Mouse (Mus musculus) heart, postnatal 10 days (tissue): ENCODE results near the gene 4932411N23Rik. TPM values are rescaled to one million over a fixed set of nuclear protein-coding genes. Genes with fewer than 3 reads are reported as not detected.
"Not testable (repeated sequence)": the region's sequence is repeated elsewhere in the genome, so short reads cannot be mapped to it uniquely, and the experiment has no call there.

ENCODE experiments used
- DNase-seq, 2 experiments: peaks; one replicate each; pipeline ENCODE4 v3.0.0; 2021
- intact Hi-C: fragments of 180-260 bp; cut with DNase I; formaldehyde crosslinking; loops from one replicate; pipeline ENCODE4 v1.15.1; 2025
- total RNA-seq, 2 experiments: library from RNA; stranded (reverse); gene quantifications; 2 replicates each; pipeline ENCODE4 v1.2.3; 2021

Gene 4932411N23Rik
- not detected for total RNA-seq

DNA sequence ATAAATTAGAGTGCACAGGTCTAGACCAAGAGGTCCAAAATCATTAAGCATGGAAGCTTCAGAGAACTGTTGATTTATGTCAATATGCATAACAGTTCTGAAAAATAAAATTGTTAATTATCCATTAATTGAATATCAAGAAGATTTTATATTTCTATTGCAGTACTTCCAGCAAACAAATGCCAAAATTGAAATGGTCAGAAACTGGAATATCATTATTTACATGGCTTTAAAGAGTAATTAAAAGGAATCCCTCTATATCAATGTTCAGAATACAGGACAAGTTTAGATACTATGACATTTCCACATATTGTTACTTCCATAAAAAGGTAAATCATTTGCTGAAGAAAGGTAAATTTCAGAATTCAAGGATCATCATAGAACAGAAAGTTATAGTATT, at the start of gene 4932411N23Rik:
Gene 4932411N23Rik (minus strand): TSS at position 101 of the 400 bp plus-strand sequence.
- DNase-seq = no peak
- intact Hi-C loops = no loop called here

DNA sequence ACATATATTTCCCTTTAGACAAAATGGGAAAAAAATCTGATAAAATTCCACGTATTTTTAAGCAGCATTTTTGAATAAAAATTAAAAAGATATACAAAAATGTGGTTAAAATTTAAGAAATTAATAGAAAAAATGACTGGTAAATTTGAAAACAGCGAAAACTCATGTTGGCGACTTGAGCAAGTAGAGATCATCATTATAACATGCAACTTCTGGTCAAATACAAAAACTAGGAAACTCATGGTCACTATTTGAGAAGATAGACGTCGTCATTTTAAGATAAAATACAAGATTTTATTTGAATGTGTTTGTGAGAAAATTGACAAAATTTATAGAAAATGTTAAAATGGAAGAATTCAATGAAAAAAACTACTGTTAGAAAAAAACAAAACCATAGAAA, 35.8 kb downstream of the 4932411N23Rik start:
- intact Hi-C loops = no loop called here
- DNase-seq = no peak

DNA sequence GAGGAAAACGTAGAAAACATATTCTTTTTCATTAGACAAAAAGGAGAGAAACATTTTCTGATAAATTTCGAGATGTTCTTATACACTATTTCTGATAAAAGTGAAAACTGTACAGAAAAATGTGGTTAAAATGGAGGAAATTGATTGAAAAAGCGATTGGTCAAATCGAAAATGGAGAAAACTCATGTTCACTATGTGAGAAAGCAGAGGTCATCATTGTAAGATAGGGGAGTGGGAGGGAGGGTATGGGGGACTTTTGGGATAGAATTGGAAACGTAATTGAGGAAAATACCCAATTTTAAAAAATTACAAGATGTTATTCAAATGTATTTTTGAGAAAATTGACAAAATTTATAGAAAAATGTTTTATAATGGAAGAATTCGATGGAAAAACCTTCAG, 38.0 kb downstream of the 4932411N23Rik start:
- intact Hi-C loops = not testable (repeated sequence)
- peak in 1 of 2 experiments; percentile 1 for DNase-seq

DNA sequence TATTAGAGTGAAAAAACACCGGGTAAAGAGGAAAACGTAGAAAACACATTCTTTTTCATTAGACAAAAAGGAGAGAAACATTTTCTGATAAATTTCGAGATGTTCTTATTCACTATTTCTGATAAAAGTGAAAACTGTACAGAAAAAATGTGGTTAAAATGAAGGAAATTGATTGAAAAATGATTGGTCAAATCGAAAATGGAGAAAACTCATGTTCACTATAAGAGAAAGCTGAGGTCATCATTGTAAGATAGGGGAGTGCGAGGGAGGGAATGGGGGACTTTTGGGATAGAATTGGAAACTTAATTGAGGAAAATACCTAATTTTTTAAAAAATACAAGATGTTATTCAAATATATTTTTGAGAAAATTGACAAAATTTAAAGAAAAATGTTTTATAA, 40.8 kb downstream of the 4932411N23Rik start:
- DNase-seq, intact Hi-C loops: not testable (repeated sequence)

DNA sequence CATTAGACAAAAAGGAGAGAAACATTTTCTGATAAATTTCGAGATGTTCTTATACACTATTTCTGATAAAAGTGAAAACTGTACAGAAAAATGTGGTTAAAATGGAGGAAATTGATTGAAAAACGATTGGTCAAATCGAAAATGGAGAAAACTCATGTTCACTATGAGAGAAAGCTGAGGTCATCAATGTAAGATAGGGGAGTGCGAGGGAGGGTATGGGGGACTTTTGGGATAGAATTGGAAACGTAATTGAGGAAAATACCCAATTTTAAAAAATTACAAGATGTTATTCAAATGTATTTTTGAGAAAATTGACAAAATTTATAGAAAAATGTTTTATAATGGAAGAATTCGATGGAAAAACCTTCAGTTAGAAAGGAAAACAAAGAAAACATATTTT, 42.2 kb downstream of the 4932411N23Rik start:
- intact Hi-C loops = not testable (repeated sequence)

More for the DNA sequence above, 42.2 kb downstream of the 4932411N23Rik start:
- peak; percentile 0 to 4 for DNase-seq

Other genes with a start within 250 kb of the 4932411N23Rik start
- not detected for gene Gm382, start 224.1 kb upstream of the 4932411N23Rik start, total RNA-seq